Mouse (Mus musculus): ENCODE measurements around the gene Sec14l2. TPM values are rescaled to one million over a fixed set of nuclear protein-coding genes. Genes with fewer than 3 reads are reported as not detected.

The Sec14l2 gene
- polyA plus RNA-seq, 1 experiment from 2014 or later: 3.8 TPM

GRCm38 (mm10) chr11:4095171-4096053 is 27.8 kb downstream of the Sec14l2 start, which contains the start of gene Mtfp1:
Gene Mtfp1 (minus strand): TSS chr11:4095445.
- Histone ChIP-seq H3K9me3 (0 out of 2 replicates have a peak, but pooled peaks cover 6% of the 10 kb centered on the region), H3K4me3 (peak within 1 kb of the TSS; percentile 52), H3K4me2 (peak within 1 kb of the TSS; percentile 89), H3K4me1 (replicated peaks) (peaks cover 36% of the 10 kb centered on the region), H3K9ac (peak within 1 kb of the TSS; percentile 64), H3K27me3 (no peaks in the 10 kb centered on the region), H3K27ac (replicated peaks) (peak within 1 kb of the TSS; percentile 82), H3K36me3 (peaks cover 12% of the 10 kb centered on the region; the same call in 1 of the 2 replicates)
- 8% methylated on average over 34 of the region's 34 CpGs for whole genome bisulfite sequencing
- ATAC-seq (ENCODE audit: low read depth): no peak

GRCm38 (mm10) chr11:4094378-4095170 is 28.6 kb downstream of the Sec14l2 start:
- H3K4me3 ChIP-seq: peak overlapping the region; percentile 52
- ATAC-seq (ENCODE audit: low read depth): no peak

DNA sequence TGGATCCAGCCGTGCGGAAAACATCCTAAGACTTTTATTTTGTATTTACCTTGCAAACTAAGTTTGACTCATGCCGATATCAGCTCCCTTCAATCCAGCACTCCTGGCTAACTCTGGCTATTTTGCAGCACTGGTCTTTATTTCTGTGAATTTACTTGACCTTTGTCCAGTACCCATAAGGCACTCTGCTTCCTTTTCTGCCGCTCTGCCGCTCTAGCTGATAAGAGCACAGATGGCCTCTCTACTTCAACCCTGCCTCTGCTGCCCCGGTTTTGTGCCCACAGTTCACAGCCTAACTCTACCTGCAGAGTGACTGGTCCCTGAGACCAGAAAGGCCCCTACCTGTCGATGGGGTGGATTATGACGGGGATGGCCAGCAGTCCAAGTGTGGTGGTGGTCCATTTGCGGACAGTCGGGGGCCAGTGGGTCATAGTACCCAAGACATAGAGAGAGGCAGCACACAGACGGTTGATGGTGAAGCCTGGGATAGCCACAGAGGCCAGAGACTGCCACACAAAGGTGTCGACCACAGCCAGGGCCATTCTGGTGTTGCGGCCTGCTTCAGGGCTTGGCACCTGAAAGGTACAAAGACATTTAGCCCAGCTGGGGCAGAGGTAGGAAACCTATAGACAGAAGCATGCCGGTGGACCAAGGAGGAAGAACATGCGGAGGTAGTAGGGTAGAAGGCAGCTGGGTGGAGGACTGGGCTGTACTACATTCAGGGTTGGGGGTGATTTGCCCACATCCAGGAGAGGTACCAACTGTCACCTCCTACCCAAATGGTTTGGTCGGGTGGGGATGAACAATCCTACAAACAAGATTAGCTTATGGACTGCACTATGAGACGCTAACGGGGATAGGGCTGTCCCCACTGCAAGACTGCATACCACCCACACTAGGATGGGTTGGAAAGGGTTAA is 29.5 kb downstream of the Sec14l2 start:
- WGBS: 87% methylated on average over 18 of the region's 18 CpGs
- no peaks in the 10 kb centered on the region for H3K27me3 ChIP-seq
- 0 out of 2 replicates have a peak, but pooled peaks cover 6% of the 10 kb centered on the region for H3K9me3 ChIP-seq
- H3K27ac ChIP-seq (replicated peaks): no peak overlapping the region
- H3K4me2 ChIP-seq: peak overlapping the region; percentile 89; the same call in 1 of the 2 replicates
- no peak overlapping the region; the same call in 1 of the 2 replicates for H3K4me3 ChIP-seq
- H3K4me1 ChIP-seq (replicated peaks): peaks cover 36% of the 10 kb centered on the region
- ATAC-seq (ENCODE audit: low read depth): no peak
- H3K36me3 ChIP-seq: peaks cover 12% of the 10 kb centered on the region; the same call in 1 of the 2 replicates
- H3K9ac ChIP-seq: 0 out of 2 replicates have a peak overlapping the region, but pooled peaks have one; percentile 3

More at GRCm38 (mm10) chr11:4094378-4095170, 28.6 kb downstream of the Sec14l2 start:
- H3K27me3 ChIP-seq: no peaks in the 10 kb centered on the region
- peak overlapping the region; percentile 64 for H3K9ac ChIP-seq
- H3K4me2 ChIP-seq: peak overlapping the region; percentile 89
- peaks cover 12% of the 10 kb centered on the region; the same call in 1 of the 2 replicates for H3K36me3 ChIP-seq
- WGBS: 5% methylated on average over 24 of the region's 24 CpGs
- H3K9me3 ChIP-seq: 0 out of 2 replicates have a peak, but pooled peaks cover 6% of the 10 kb centered on the region
- peaks cover 36% of the 10 kb centered on the region for H3K4me1 ChIP-seq (replicated peaks)
- H3K27ac ChIP-seq (replicated peaks): peak overlapping the region; percentile 76

DNA sequence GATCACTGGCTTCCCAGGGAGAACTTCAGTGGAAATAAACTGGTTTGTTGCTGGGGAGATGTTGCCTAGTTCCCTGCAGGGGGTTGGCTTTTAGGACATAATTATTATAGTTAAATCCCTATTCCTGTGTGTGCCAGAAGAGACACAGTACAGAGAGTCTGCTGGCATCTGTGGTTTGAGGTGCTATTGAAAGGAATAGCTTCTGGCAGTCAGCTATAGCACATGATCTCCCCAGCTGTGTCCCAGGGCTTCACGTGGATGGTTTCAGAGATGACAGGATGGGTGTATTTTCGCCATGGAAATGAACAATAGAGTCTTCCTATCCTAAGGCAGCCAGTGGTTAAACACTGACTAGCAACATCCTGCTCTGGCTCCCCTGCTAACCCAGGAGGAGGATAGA is 35.9 kb downstream of the Sec14l2 start:
- ATAC-seq (ENCODE audit: low read depth): no peak
- 41% methylated on average over 2 of the region's 2 CpGs for WGBS
- no peak overlapping the region for H3K9ac ChIP-seq
- peaks cover 10% of the 10 kb centered on the region; the same call in 1 of the 2 replicates for H3K4me1 ChIP-seq (replicated peaks)
- peak overlapping the region; percentile 52 for H3K27ac ChIP-seq (replicated peaks)
- no peaks in the 10 kb centered on the region for H3K27me3 ChIP-seq
- H3K9me3 ChIP-seq: 0 out of 2 replicates have a peak, but pooled peaks cover 6% of the 10 kb centered on the region
- H3K4me2 ChIP-seq: no peak overlapping the region
- no peak overlapping the region for H3K4me3 ChIP-seq
- H3K36me3 ChIP-seq: peaks cover 12% of the 10 kb centered on the region; the same call in 1 of the 2 replicates

DNA sequence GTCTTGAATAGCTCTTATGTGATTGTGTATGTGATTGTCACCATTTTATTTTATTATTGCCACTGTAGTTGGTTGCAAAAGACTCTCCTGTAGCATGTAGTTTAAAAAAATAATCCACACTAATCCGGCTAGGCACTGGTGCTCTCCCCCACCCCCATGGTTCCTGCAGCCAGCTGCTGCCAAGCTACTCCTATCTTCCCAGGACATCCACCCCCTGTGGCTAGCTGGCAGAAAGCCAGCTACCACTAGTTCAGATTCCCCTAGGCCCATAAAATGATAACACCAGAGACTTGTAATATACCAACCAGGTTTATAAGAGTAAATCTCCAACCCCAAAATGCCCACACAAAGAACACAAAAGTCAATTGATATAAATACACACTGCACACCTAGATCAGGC is 37.0 kb downstream of the Sec14l2 start:
- ATAC-seq (ENCODE audit: low read depth): no peak
- 43% methylated on average over 1 of the region's 1 CpGs for WGBS

GRCm38 (mm10) chr11:4083316-4084078 is 39.7 kb downstream of the Sec14l2 start:
- Histone ChIP-seq H3K4me3 (no peak overlapping the region), H3K27ac (replicated peaks) (no peak overlapping the region), H3K9me3 (no peaks in the 10 kb centered on the region), H3K9ac (no peak overlapping the region), H3K27me3 (no peaks in the 10 kb centered on the region), H3K4me2 (no peak overlapping the region), H3K36me3 (no peaks in the 10 kb centered on the region), H3K4me1 (replicated peaks) (peaks cover 10% of the 10 kb centered on the region; the same call in 1 of the 2 replicates)
- ATAC-seq (ENCODE audit: low read depth): peak; percentile 50; the same call in 1 of the 2 replicates
- 31% methylated on average over 5 of the region's 5 CpGs for WGBS

More for the DNA sequence above, 37.0 kb downstream of the Sec14l2 start:
- 0 out of 2 replicates have a peak, but pooled peaks cover 6% of the 10 kb centered on the region for H3K9me3 ChIP-seq
- H3K4me3 ChIP-seq: no peak overlapping the region
- peaks cover 10% of the 10 kb centered on the region; the same call in 1 of the 2 replicates for H3K4me1 ChIP-seq (replicated peaks)
- H3K4me2 ChIP-seq: no peak overlapping the region
- no peak overlapping the region for H3K9ac ChIP-seq
- H3K36me3 ChIP-seq: peaks cover 7% of the 10 kb centered on the region; the same call in 1 of the 2 replicates
- no peak overlapping the region for H3K27ac ChIP-seq (replicated peaks)
- H3K27me3 ChIP-seq: no peaks in the 10 kb centered on the region

- Histone ChIP-seq H3K4me2 (no peak overlapping the region), H3K9ac (no peak overlapping the region), H3K36me3 (no peaks in the 10 kb centered on the region), H3K27ac (replicated peaks) (no peak overlapping the region), H3K9me3 (no peaks in the 10 kb centered on the region), H3K4me1 (replicated peaks) (no peaks in the 10 kb centered on the region), H3K27me3 (0 out of 2 replicates have a peak, but pooled peaks cover 6% of the 10 kb centered on the region), H3K4me3 (no peak overlapping the region)
- ATAC-seq (ENCODE audit: low read depth): no peak
- 18% methylated on average over 4 of the region's 4 CpGs for WGBS
Measured at GRCm38 (mm10) chr11:4080219-4080618, 43.0 kb downstream of the Sec14l2 start.

DNA sequence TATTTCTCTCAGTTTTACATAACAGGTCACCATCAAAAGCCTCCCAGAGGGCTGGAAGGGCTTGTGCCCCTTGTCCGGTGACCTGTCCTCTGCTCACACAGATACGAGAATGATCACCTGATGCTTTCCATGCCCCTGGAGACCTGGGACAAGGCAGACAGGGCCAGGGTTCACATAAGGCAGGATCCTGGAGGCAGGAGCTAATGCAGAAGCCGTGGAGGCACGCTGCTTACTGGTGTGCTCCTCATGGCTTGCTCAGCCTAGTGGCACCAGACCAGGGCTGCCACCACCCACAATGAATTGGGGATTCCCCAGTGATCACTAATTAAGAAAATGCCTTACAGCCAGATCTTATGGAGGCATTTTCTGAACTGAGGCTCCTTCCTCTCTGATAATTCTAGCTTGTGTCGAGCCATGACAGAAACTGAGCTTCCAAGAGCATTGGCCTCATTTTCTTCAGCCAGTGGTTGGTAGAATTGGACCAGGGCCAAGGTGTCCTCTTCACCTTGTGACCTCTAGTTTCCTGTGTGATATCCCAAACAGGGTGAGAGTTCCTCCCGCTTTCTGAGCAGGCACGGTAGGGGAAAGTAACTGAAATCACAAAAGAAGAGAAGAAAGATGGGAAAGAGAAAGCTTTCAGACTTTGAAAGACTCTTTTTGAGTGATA is 44.8 kb downstream of the Sec14l2 start:
- no peaks in the 10 kb centered on the region for H3K4me1 ChIP-seq (replicated peaks)
- 0 out of 2 replicates have a peak, but pooled peaks cover 6% of the 10 kb centered on the region for H3K27me3 ChIP-seq
- no peak overlapping the region for H3K4me2 ChIP-seq
- ATAC-seq (ENCODE audit: low read depth): no peak
- no peak overlapping the region for H3K9ac ChIP-seq
- H3K9me3 ChIP-seq: no peaks in the 10 kb centered on the region
- no peak overlapping the region for H3K4me3 ChIP-seq
- no peak overlapping the region for H3K27ac ChIP-seq (replicated peaks)
- WGBS: 81% methylated on average over 7 of the region's 7 CpGs
- H3K36me3 ChIP-seq: no peaks in the 10 kb centered on the region

GRCm38 (mm10) chr11:4076633-4077032 is 46.6 kb downstream of the Sec14l2 start:
- H3K9ac ChIP-seq: no peak overlapping the region
- no peak for ATAC-seq (ENCODE audit: low read depth)
- H3K4me3 ChIP-seq: no peak overlapping the region
- no peak overlapping the region for H3K27ac ChIP-seq (replicated peaks)
- no peaks in the 10 kb centered on the region for H3K4me1 ChIP-seq (replicated peaks)
- 14% methylated on average over 8 of the region's 8 CpGs for WGBS
- H3K9me3 ChIP-seq: no peaks in the 10 kb centered on the region
- no peak overlapping the region for H3K4me2 ChIP-seq
- no peaks in the 10 kb centered on the region for H3K36me3 ChIP-seq
- 0 out of 2 replicates have a peak, but pooled peaks cover 6% of the 10 kb centered on the region for H3K27me3 ChIP-seq

- H3K4me3 ChIP-seq: no peak overlapping the region
- 81% methylated on average over 1 of the region's 1 CpGs for WGBS
- no peak for ATAC-seq (ENCODE audit: low read depth)
- no peak overlapping the region for H3K9ac ChIP-seq
- no peak overlapping the region for H3K4me2 ChIP-seq
- H3K4me1 ChIP-seq (replicated peaks): no peaks in the 10 kb centered on the region
- H3K9me3 ChIP-seq: no peaks in the 10 kb centered on the region
- no peaks in the 10 kb centered on the region; the same call in 1 of the 2 replicates for H3K27me3 ChIP-seq
- no peak overlapping the region for H3K27ac ChIP-seq (replicated peaks)
- H3K36me3 ChIP-seq: no peaks in the 10 kb centered on the region
Measured at GRCm38 (mm10) chr11:4069664-4070063, 53.6 kb downstream of the Sec14l2 start.

All from neural tube, embryonic 13.5 days (tissue).